Mouse (Mus musculus) midbrain, embryonic 16.5 days (tissue): ENCODE measurements at regions not wholly inside any gene's neighbourhood (a gene's known extent, or its start where the extent isn't known, plus 50 kb on each side); places are given as distances from the start of the nearest gene placed in this dataset.

Source experiments
- ATAC-seq: fragments of 200-750 bp; cut with Nextera tagmentation; 2 replicates; pipeline ENCODE4 v1.8.0; 2017; ENCODE audit warnings: moderate TSS enrichment
- H3K27ac ChIP-seq: fragments of 300-500 bp; sonication (generic); 2 replicates; pipeline ENCODE4 v1.5.1; 2014; ENCODE audit warnings: mild to moderate bottlenecking, low read length, mixed read lengths
- H3K27me3 ChIP-seq: fragments of 300-500 bp; sonication (generic); 2 replicates; pipeline ENCODE4 v1.6.1; 2014; ENCODE audit warnings: low read depth, low read length, mixed read lengths; ENCODE audit not compliant: control insufficient read depth, insufficient read depth
- H3K36me3 ChIP-seq: fragments of 300-500 bp; sonication (generic); 2 replicates; pipeline ENCODE4 v1.6.1; 2014; ENCODE audit warnings: mild to moderate bottlenecking, low read length, moderate library complexity, mixed read lengths; ENCODE audit not compliant: control insufficient read depth, insufficient read depth
- H3K4me1 ChIP-seq: fragments of 300-500 bp; sonication (generic); 2 replicates; pipeline ENCODE4 v1.6.1; 2014; ENCODE audit warnings: mild to moderate bottlenecking, low read length, mixed read lengths; ENCODE audit not compliant: control insufficient read depth, insufficient read depth
- H3K4me2 ChIP-seq: fragments of 300-500 bp; sonication (generic); 2 replicates; pipeline ENCODE4 v1.6.1; 2014; ENCODE audit warnings: mild to moderate bottlenecking, low read length, mixed read lengths
- H3K4me3 ChIP-seq: fragments of 300-500 bp; sonication (generic); 2 replicates; pipeline ENCODE4 v1.5.1; 2014; ENCODE audit warnings: low read depth, mild to moderate bottlenecking, low read length, moderate library complexity, mixed read lengths
- H3K9ac ChIP-seq: fragments of 300-500 bp; sonication (generic); 2 replicates; pipeline ENCODE4 v1.6.1; 2014; ENCODE audit warnings: low read depth, low read length, mixed read lengths
- H3K9me3 ChIP-seq: fragments of 300-500 bp; sonication (generic); replicated peaks from 2 replicates; pipeline ENCODE4 v1.6.1; 2014; ENCODE audit warnings: mild to moderate bottlenecking, low read length, mixed read lengths; ENCODE audit not compliant: control insufficient read depth, poor library complexity, severe bottlenecking
- WGBS: fragments of 180-500 bp; shearing (Covaris S2); extraction: QIAGEN DNeasy Blood & Tissue Kit; methylation state at CpG from one replicate; pipeline ENCODE4 v1.1.7; 2014; 5-methylcytosine and 5-hydroxymethylcytosine counted together

GRCm38 (mm10) chr2:21034651-21035050, 66.0 kb upstream of the Arhgap21 start:
- peaks cover 5% of the 10 kb centered on the region; the same call in 1 of the 2 replicates for H3K4me1 ChIP-seq
- H3K9ac ChIP-seq, result no peak overlapping the region
- no peak overlapping the region for H3K27ac ChIP-seq
- no peaks in the 10 kb centered on the region for H3K36me3 ChIP-seq
- ATAC-seq, result no peak
- no peaks in the 10 kb centered on the region for H3K9me3 ChIP-seq
- H3K4me2 ChIP-seq, result no peak overlapping the region
- 53% methylated on average over 8 of the region's 8 CpGs for WGBS
- H3K4me3 ChIP-seq, result no peak overlapping the region
- H3K27me3 ChIP-seq, result no peaks in the 10 kb centered on the region

GRCm38 (mm10) chr2:21030650-21031049, 62.0 kb upstream of the Arhgap21 start:
- H3K9me3 ChIP-seq, result no peaks in the 10 kb centered on the region
- WGBS, result 69% methylated on average over 4 of the region's 4 CpGs
- H3K27ac ChIP-seq, result no peak overlapping the region
- H3K36me3 ChIP-seq, result no peaks in the 10 kb centered on the region
- H3K4me3 ChIP-seq, result no peak overlapping the region
- H3K4me1 ChIP-seq, result no peaks in the 10 kb centered on the region
- no peak overlapping the region for H3K9ac ChIP-seq
- H3K27me3 ChIP-seq, result no peaks in the 10 kb centered on the region
- no peak for ATAC-seq
- H3K4me2 ChIP-seq, result no peak overlapping the region

DNA sequence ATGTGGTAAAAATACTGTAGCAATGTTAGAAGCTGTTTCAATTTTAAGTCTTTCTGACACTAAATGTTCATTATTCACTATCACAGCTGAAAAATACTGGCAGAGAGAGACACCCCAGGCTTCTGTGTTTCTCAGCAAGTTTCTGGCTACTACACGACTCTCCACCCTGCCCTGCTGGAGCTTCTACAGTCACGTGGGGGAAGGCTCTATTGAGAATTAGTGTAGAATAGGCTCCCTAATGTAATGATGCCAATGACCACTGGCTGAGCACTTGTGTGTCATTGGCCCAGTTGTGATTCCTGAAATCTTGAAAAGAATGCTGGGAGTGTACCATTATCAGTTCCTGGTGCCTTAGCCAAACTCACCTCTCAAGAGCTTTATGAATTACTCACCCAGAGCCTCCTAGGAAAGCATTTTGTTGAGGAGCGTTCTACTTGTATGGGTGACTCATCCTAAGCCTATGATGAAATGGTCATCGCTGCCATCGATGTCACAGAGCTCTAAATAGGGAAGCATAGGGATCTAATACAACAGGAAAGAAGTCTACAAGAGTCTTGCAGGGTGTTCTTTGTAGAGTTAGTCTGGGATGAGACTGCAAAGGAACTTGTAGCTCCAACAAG, 60.8 kb upstream of the Arhgap21 start:
- no peak overlapping the region for H3K4me3 ChIP-seq
- no peaks in the 10 kb centered on the region for H3K4me1 ChIP-seq
- H3K27me3 ChIP-seq, result no peaks in the 10 kb centered on the region
- no peak for ATAC-seq
- no peaks in the 10 kb centered on the region for H3K9me3 ChIP-seq
- 75% methylated on average over 5 of the region's 5 CpGs for WGBS
- H3K4me2 ChIP-seq, result no peak overlapping the region
- no peak overlapping the region for H3K27ac ChIP-seq
- no peak overlapping the region for H3K9ac ChIP-seq
- H3K36me3 ChIP-seq, result no peaks in the 10 kb centered on the region

GRCm38 (mm10) chr2:21028605-21029004, 59.9 kb upstream of the Arhgap21 start:
- Histone ChIP-seq H3K4me3 (no peak overlapping the region), H3K4me2 (no peak overlapping the region), H3K27ac (no peak overlapping the region), H3K27me3 (no peaks in the 10 kb centered on the region), H3K9ac (no peak overlapping the region), H3K36me3 (no peaks in the 10 kb centered on the region), H3K4me1 (no peaks in the 10 kb centered on the region), H3K9me3 (no peaks in the 10 kb centered on the region)
- 31% methylated on average over 2 of the region's 2 CpGs for WGBS
- no peak for ATAC-seq

- no peaks in the 10 kb centered on the region for H3K36me3 ChIP-seq
- H3K4me2 ChIP-seq, result no peak overlapping the region
- H3K9me3 ChIP-seq, result no peaks in the 10 kb centered on the region
- no peak overlapping the region for H3K9ac ChIP-seq
- H3K4me1 ChIP-seq, result no peaks in the 10 kb centered on the region
- no peak overlapping the region for H3K4me3 ChIP-seq
- H3K27ac ChIP-seq, result no peak overlapping the region
- no peak for ATAC-seq
- no peaks in the 10 kb centered on the region for H3K27me3 ChIP-seq
- WGBS, result 81% methylated on average over 1 of the region's 1 CpGs
Observed at GRCm38 (mm10) chr2:21018535-21018934, 49.9 kb upstream of the Arhgap21 start.
